Mouse (Mus musculus) midbrain, embryonic 12.5 days (tissue): ENCODE measurements at regions not wholly inside any gene's neighbourhood (a gene's known extent, or its start where the extent isn't known, plus 50 kb on each side); places are given as distances from the start of the nearest gene placed in this dataset.

Experiments
- ATAC-seq: fragments of 200-750 bp; cut with Nextera tagmentation; 2 replicates; pipeline ENCODE4 v1.8.0; 2017; ENCODE audit warnings: low read depth, moderate TSS enrichment, moderate library complexity; ENCODE audit not compliant: low FRiP score
- H3K27ac ChIP-seq: fragments of 300-500 bp; sonication (generic); replicated peaks from 2 replicates; pipeline ENCODE4 v1.5.1; 2016; ENCODE audit warnings: mild to moderate bottlenecking
- H3K27me3 ChIP-seq: fragments of 300-500 bp; sonication (generic); 2 replicates; pipeline ENCODE4 v1.6.1; 2016; ENCODE audit warnings: mild to moderate bottlenecking
- H3K36me3 ChIP-seq: fragments of 300-500 bp; sonication (generic); 2 replicates; pipeline ENCODE4 v1.6.1; 2016
- H3K4me1 ChIP-seq: fragments of 300-500 bp; sonication (generic); 2 replicates; pipeline ENCODE4 v1.6.1; 2016
- H3K4me2 ChIP-seq: fragments of 300-500 bp; sonication (generic); replicated peaks from 2 replicates; pipeline ENCODE4 v1.6.1; 2016; ENCODE audit warnings: mild to moderate bottlenecking, moderate library complexity
- H3K4me3 ChIP-seq: fragments of 300-500 bp; sonication (generic); 2 replicates; pipeline ENCODE4 v1.5.1; 2016; ENCODE audit warnings: mild to moderate bottlenecking
- H3K9ac ChIP-seq: fragments of 300-500 bp; sonication (generic); replicated peaks from 2 replicates; pipeline ENCODE4 v1.6.1; 2016; ENCODE audit warnings: mild to moderate bottlenecking, moderate library complexity
- H3K9me3 ChIP-seq: fragments of 300-500 bp; sonication (generic); 2 replicates; pipeline ENCODE4 v1.6.1; 2016; ENCODE audit warnings: mild to moderate bottlenecking
- WGBS: fragments of 180-500 bp; shearing (Covaris S2); methylation state at CpG from one replicate; pipeline ENCODE4 v1.1.7; 2016; 5-methylcytosine and 5-hydroxymethylcytosine counted together

DNA sequence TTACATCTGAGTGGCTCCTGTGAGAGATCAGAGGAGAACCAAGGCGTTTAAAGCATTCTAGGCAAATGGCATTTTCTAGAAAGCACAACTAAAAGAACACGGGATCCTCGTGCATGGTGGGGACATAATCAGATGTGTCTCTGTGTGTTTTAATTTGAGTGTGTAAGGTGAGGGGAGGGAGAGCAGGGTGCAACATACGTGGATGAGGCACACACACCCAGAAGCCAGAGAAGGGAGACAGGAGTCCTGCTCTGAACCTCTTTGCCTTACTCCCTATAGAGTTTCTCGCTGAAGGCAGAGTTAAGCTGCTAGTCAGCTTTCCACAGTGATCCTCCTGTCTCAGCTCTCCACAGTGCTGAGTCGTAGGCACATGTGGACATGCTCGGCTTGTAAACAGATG is 386.1 kb downstream of the Cbln4 start:
- 40% methylated on average over 7 of the region's 7 CpGs for WGBS
- Histone ChIP-seq H3K27me3 (no peaks in the 10 kb centered on the region), H3K9ac (no peak overlapping the region), H3K27ac (no peak overlapping the region), H3K9me3 (no peaks in the 10 kb centered on the region), H3K4me1 (peaks cover 13% of the 10 kb centered on the region), H3K36me3 (no peaks in the 10 kb centered on the region), H3K4me3 (no peak overlapping the region), H3K4me2 (no peak overlapping the region)
- ATAC-seq: 0 out of 2 replicates have a peak, but pooled peaks have one; percentile 27

GRCm38 (mm10) chr2:171641730-171642129 is 401.5 kb downstream of the Cbln4 start:
- Histone ChIP-seq H3K4me1 (0 out of 2 replicates have a peak, but pooled peaks cover 3% of the 10 kb centered on the region), H3K9me3 (no peaks in the 10 kb centered on the region), H3K36me3 (no peaks in the 10 kb centered on the region), H3K4me2 (no peak overlapping the region), H3K27ac (no peak overlapping the region), H3K27me3 (no peaks in the 10 kb centered on the region), H3K9ac (no peak overlapping the region), H3K4me3 (no peak overlapping the region)
- 79% methylated on average over 4 of the region's 4 CpGs for WGBS
- ATAC-seq: no peak

DNA sequence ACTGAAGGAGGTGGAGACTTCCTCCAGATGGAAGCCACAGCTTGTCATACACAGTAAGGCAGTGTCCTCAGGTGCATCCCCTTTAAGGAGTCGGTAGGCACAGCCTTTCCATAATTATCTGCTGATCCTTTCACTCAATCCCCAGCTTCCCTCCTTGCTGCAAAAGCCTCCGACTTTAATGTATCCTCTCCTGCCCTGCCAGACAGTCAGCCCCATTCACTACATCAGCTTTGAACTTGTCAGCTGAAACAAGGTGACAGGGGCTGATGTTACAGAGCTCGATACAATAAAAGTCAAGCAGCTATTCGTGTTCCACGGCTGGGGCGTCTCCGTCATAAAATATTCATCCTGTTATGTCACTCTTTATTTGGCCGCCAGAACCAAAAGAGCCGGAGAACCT is 402.8 kb downstream of the Cbln4 start:
- no peaks in the 10 kb centered on the region for H3K36me3 ChIP-seq
- H3K27ac ChIP-seq: no peak overlapping the region
- H3K27me3 ChIP-seq: no peaks in the 10 kb centered on the region
- WGBS: 81% methylated on average over 9 of the region's 9 CpGs
- H3K4me3 ChIP-seq: no peak overlapping the region
- H3K9ac ChIP-seq: no peak overlapping the region
- H3K9me3 ChIP-seq: no peaks in the 10 kb centered on the region
- H3K4me1 ChIP-seq: 0 out of 2 replicates have a peak, but pooled peaks cover 4% of the 10 kb centered on the region
- no peak overlapping the region for H3K4me2 ChIP-seq
- ATAC-seq: no peak

- H3K9ac ChIP-seq: no peak overlapping the region
- H3K4me2 ChIP-seq: no peak overlapping the region
- no peak overlapping the region for H3K4me3 ChIP-seq
- H3K27me3 ChIP-seq: no peaks in the 10 kb centered on the region
- H3K9me3 ChIP-seq: no peaks in the 10 kb centered on the region
- 0 out of 2 replicates have a peak, but pooled peaks cover 4% of the 10 kb centered on the region for H3K4me1 ChIP-seq
- 90% methylated on average over 6 of the region's 6 CpGs for WGBS
- H3K27ac ChIP-seq: no peak overlapping the region
- H3K36me3 ChIP-seq: no peaks in the 10 kb centered on the region
- ATAC-seq: no peak
Measured at GRCm38 (mm10) chr2:171638931-171639330, 404.3 kb downstream of the Cbln4 start.

GRCm38 (mm10) chr2:171636837-171637236 is 406.4 kb downstream of the Cbln4 start:
- H3K4me2 ChIP-seq: no peak overlapping the region
- no peak overlapping the region for H3K9ac ChIP-seq
- no peaks in the 10 kb centered on the region for H3K27me3 ChIP-seq
- no peaks in the 10 kb centered on the region for H3K36me3 ChIP-seq
- H3K4me1 ChIP-seq: peaks cover 9% of the 10 kb centered on the region; the same call in 1 of the 2 replicates
- no peaks in the 10 kb centered on the region for H3K9me3 ChIP-seq
- WGBS: 37% methylated on average over 6 of the region's 6 CpGs
- H3K4me3 ChIP-seq: no peak overlapping the region
- no peak for ATAC-seq
- H3K27ac ChIP-seq: no peak overlapping the region

- no peaks in the 10 kb centered on the region for H3K36me3 ChIP-seq
- no peak overlapping the region for H3K4me2 ChIP-seq
- no peak overlapping the region for H3K27ac ChIP-seq
- H3K9me3 ChIP-seq: no peaks in the 10 kb centered on the region
- peaks cover 9% of the 10 kb centered on the region; the same call in 1 of the 2 replicates for H3K4me1 ChIP-seq
- H3K4me3 ChIP-seq: no peak overlapping the region
- ATAC-seq: no peak
- no peaks in the 10 kb centered on the region for H3K27me3 ChIP-seq
- WGBS: 38% methylated on average over 15 of the region's 15 CpGs
- no peak overlapping the region for H3K9ac ChIP-seq
Measured at GRCm38 (mm10) chr2:171633355-171634097, 409.7 kb downstream of the Cbln4 start.

DNA sequence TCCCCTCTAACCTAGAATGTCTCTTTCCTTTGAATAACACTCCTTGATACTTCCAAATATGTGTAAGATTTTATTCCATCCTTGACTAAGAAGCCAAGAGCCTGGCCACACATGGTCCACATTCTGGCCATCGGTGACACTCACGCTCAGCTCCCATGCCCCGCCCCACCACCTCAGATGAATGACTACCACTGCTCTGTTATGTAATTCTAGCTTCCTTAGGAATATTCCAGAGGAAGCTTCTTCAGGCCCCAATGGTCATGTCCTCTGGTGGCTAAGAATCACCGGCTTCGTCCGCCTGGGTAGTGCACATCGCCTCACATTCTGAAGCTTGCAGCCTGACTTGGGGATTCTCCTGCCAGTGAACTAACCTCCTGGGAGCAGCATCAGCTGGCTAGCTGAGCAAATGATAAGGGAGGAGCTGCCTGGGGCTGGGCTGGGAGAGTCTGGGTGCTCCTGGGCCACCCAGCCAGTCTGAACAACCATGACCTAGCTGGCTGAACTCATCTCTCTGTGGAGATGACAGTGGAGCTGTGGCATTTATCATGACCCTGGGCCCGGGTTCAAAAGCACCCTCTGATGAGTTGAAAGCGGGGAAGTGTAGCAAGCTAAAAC is 413.1 kb downstream of the Cbln4 start:
- Histone ChIP-seq H3K4me2 (no peak overlapping the region), H3K27me3 (no peaks in the 10 kb centered on the region), H3K36me3 (no peaks in the 10 kb centered on the region), H3K27ac (no peak overlapping the region), H3K9me3 (no peaks in the 10 kb centered on the region), H3K4me1 (peaks cover 5% of the 10 kb centered on the region; the same call in 1 of the 2 replicates), H3K9ac (no peak overlapping the region), H3K4me3 (no peak overlapping the region)
- ATAC-seq: no peak
- 95% methylated on average over 9 of the region's 9 CpGs for WGBS

DNA sequence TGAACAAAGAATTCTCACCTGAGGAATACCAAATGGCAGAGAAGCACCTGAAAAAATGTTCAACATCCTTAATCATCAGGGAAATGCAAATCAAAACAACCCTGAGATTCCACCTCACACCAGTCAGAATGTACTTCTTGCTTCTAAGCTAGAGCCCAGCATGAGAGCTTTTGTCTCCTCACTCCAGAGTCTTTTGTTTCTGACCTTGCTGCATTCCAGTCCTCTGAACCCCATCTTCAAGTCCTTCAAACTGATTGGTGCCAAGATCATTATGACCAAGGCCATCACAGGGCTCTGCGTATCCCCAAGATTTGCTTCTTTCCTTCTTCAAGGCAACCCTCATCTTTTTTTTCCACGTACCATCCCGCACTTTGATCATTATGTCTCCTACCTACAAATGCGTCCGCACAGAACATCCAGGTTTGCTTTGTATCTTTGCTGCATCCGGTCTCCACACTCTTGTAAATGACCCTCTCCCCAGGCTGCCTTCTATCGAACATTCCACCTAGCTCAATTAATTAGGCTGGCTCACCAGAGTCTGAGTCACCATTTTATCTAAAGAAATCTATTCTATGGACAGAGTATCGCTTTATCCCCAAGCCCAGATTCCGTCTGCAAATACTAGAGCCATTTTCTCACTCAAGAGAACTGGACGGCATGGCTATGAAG is 414.9 kb downstream of the Cbln4 start:
- Histone ChIP-seq H3K36me3 (no peaks in the 10 kb centered on the region), H3K27me3 (no peaks in the 10 kb centered on the region), H3K27ac (no peak overlapping the region), H3K4me2 (no peak overlapping the region), H3K9me3 (no peaks in the 10 kb centered on the region), H3K4me1 (peaks cover 3% of the 10 kb centered on the region; the same call in 1 of the 2 replicates), H3K4me3 (no peak overlapping the region), H3K9ac (no peak overlapping the region)
- 91% methylated on average over 10 of the region's 10 CpGs for WGBS
- no peak for ATAC-seq

- Histone ChIP-seq H3K9me3 (no peaks in the 10 kb centered on the region), H3K9ac (no peak overlapping the region), H3K27ac (no peak overlapping the region), H3K4me3 (no peak overlapping the region), H3K4me1 (peaks cover 6% of the 10 kb centered on the region; the same call in 1 of the 2 replicates), H3K27me3 (no peaks in the 10 kb centered on the region), H3K36me3 (no peaks in the 10 kb centered on the region), H3K4me2 (no peak overlapping the region)
- 76% methylated on average over 5 of the region's 5 CpGs for WGBS
- ATAC-seq: no peak
Measured at GRCm38 (mm10) chr2:171620668-171621067, 422.6 kb downstream of the Cbln4 start.

DNA sequence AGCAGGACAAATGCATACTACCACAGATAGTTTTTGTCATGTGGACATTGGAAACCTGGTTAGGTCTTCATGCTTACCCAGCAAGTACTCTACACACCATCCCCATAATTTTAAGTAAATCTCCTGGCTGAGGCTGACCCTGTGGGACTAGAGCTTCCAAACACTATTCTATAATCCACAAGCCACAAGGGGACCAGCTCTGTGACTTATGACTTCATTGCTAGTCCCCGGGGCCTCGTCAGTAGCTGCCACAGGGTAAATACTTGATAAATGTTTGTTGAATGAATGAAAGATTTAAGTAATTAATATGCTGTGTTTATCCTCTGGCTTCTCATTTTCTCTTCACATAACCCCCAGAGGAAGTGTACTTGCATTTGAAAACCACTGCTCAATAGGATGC is 423.0 kb downstream of the Cbln4 start:
- H3K4me1 ChIP-seq: peaks cover 6% of the 10 kb centered on the region; the same call in 1 of the 2 replicates
- H3K4me3 ChIP-seq: no peak overlapping the region
- H3K36me3 ChIP-seq: no peaks in the 10 kb centered on the region
- no peak overlapping the region for H3K4me2 ChIP-seq
- ATAC-seq: no peak
- no peaks in the 10 kb centered on the region for H3K27me3 ChIP-seq
- no peak overlapping the region for H3K9ac ChIP-seq
- no peaks in the 10 kb centered on the region for H3K9me3 ChIP-seq
- no peak overlapping the region for H3K27ac ChIP-seq
- 72% methylated on average over 2 of the region's 2 CpGs for WGBS

GRCm38 (mm10) chr2:171618771-171619170 is 424.5 kb downstream of the Cbln4 start:
- Histone ChIP-seq H3K9ac (no peak overlapping the region), H3K27me3 (no peaks in the 10 kb centered on the region), H3K4me3 (no peak overlapping the region), H3K9me3 (no peaks in the 10 kb centered on the region), H3K27ac (no peak overlapping the region), H3K4me1 (peaks cover 6% of the 10 kb centered on the region; the same call in 1 of the 2 replicates), H3K36me3 (no peaks in the 10 kb centered on the region), H3K4me2 (no peak overlapping the region)
- WGBS: 85% methylated on average over 4 of the region's 4 CpGs
- ATAC-seq: no peak

DNA sequence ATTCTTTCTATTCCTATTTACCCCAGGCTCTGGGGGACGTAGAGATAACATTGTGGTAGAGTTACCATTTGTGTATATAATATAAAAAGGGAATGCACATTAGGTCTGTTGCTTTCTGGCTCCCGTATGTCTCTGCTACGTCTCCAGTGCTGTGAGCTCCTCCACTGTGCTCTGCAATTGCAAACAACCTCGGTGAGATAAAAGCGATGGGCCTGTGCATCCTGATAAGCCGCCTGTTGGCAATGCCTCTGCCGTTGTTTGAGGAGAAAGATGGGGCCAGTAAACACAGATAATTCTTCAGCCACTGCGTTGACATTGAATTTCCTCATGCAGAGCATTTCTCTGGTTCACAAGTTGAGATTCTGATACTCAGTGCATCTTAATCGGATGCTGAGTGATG is 424.9 kb downstream of the Cbln4 start:
- 81% methylated on average over 9 of the region's 9 CpGs for WGBS
- Histone ChIP-seq H3K36me3 (no peaks in the 10 kb centered on the region), H3K27me3 (no peaks in the 10 kb centered on the region), H3K9me3 (no peaks in the 10 kb centered on the region), H3K4me2 (no peak overlapping the region), H3K9ac (no peak overlapping the region), H3K4me1 (peaks cover 6% of the 10 kb centered on the region; the same call in 1 of the 2 replicates), H3K4me3 (no peak overlapping the region), H3K27ac (no peak overlapping the region)
- ATAC-seq: no peak
